Mouse (Mus musculus) adrenal gland, adult 8-10 months (tissue): Measurements from ENCODE around the gene Mypop. TPM values are rescaled to one million over a fixed set of nuclear protein-coding genes. Genes with fewer than 3 reads are reported as not detected.

ENCODE experiments used
- DNase-seq: peaks from one replicate; pipeline ENCODE4 v3.0.0; 2022
- total RNA-seq, 4 experiments: library from RNA; stranded (reverse); gene quantifications; 2 replicates each; pipeline ENCODE4 v1.2.4; 2022

Mypop gene
- 10 to 100 TPM; 11.4 to 18.0 (median 15.5) TPM for total RNA-seq

- peak; percentile 100 for DNase-seq
Measured at GRCm38 (mm10) chr7:18990601-18991295, at the start of gene Mypop. Mypop (plus strand) TSS chr7:18991245.

- DNase-seq: no peak
Measured at GRCm38 (mm10) chr7:18942376-18942775, 48.7 kb upstream of the Mypop start.

GRCm38 (mm10) chr7:18942815-18943214 lies 48.2 kb upstream of the Mypop start:
- no peak for DNase-seq

- DNase-seq: peak; percentile 50
Measured at GRCm38 (mm10) chr7:18948151-18948550, 42.9 kb upstream of the Mypop start.

GRCm38 (mm10) chr7:18949781-18950522 lies 41.1 kb upstream of the Mypop start:
- no peak for DNase-seq

GRCm38 (mm10) chr7:18950523-18951315 lies 40.3 kb upstream of the Mypop start:
- no peak for DNase-seq

GRCm38 (mm10) chr7:18951397-18951796 lies 39.6 kb upstream of the Mypop start:
- peak; percentile 21 for DNase-seq

GRCm38 (mm10) chr7:18957569-18958383 lies 33.3 kb upstream of the Mypop start:
- DNase-seq: peak; percentile 53

GRCm38 (mm10) chr7:18958384-18958766 lies 32.7 kb upstream of the Mypop start:
- DNase-seq: peak; percentile 26

- peak; percentile 44 for DNase-seq
Measured at GRCm38 (mm10) chr7:18959446-18959845, 31.6 kb upstream of the Mypop start.

GRCm38 (mm10) chr7:18962171-18962792 lies 28.8 kb upstream of the Mypop start:
- no peak for DNase-seq

- DNase-seq: no peak
Measured at GRCm38 (mm10) chr7:18962795-18963194, 28.2 kb upstream of the Mypop start.

GRCm38 (mm10) chr7:18963294-18963843 lies 27.7 kb upstream of the Mypop start:
- DNase-seq: no peak

- DNase-seq: no peak
Measured at GRCm38 (mm10) chr7:18965312-18965711, 25.7 kb upstream of the Mypop start.

- no peak for DNase-seq
Measured at GRCm38 (mm10) chr7:18967603-18968002, 23.4 kb upstream of the Mypop start.

- DNase-seq: no peak
Measured at GRCm38 (mm10) chr7:18970956-18971355, 20.1 kb upstream of the Mypop start.

GRCm38 (mm10) chr7:18978381-18978780 lies 12.7 kb upstream of the Mypop start:
- DNase-seq: no peak

GRCm38 (mm10) chr7:18986503-18986902 lies 4.5 kb upstream of the Mypop start:
- no peak for DNase-seq

GRCm38 (mm10) chr7:18987100-18987499 lies 3.9 kb upstream of the Mypop start, which contains the start of gene Nanos2:
Nanos2 (plus strand) TSS chr7:18987400.
- no peak for DNase-seq

- DNase-seq: no peak
Measured at GRCm38 (mm10) chr7:18987747-18988146, 3.3 kb upstream of the Mypop start.

- DNase-seq: no peak
Measured at GRCm38 (mm10) chr7:18988780-18989179, 2.3 kb upstream of the Mypop start.
